Mouse (Mus musculus) thymus, postnatal 4 days (tissue): ENCODE measurements around the gene Zswim7.
"Not testable (repeated sequence)": the region's sequence is repeated elsewhere in the genome, so short reads cannot be mapped to it uniquely, and the experiment has no call there.

Experiments used
- DNase-seq: peaks from one replicate; pipeline ENCODE4 v3.0.0; 2021

Gene Zswim7

GRCm38 (mm10) chr11:62280675-62281600 lies at the start of gene Zswim7, which contains the start of gene Ttc19:
Gene Zswim7, minus strand, starts transcription at chr11:62281375.
Gene Ttc19, plus strand, starts transcription at chr11:62281473.
- peak; percentile 94 for DNase-seq

GRCm38 (mm10) chr11:62323659-62324058 lies 42.5 kb upstream of the Zswim7 start:
- no peak for DNase-seq

- DNase-seq, result no peak
Observed at GRCm38 (mm10) chr11:62320097-62320496, 38.9 kb upstream of the Zswim7 start.

GRCm38 (mm10) chr11:62317746-62318145 lies 36.6 kb upstream of the Zswim7 start:
- DNase-seq, result no peak

- DNase-seq, result no peak
Observed at GRCm38 (mm10) chr11:62314984-62315383, 33.8 kb upstream of the Zswim7 start.

GRCm38 (mm10) chr11:62309296-62309695 lies 28.1 kb upstream of the Zswim7 start:
- no peak for DNase-seq

- DNase-seq, result no peak
Observed at GRCm38 (mm10) chr11:62305866-62306265, 24.7 kb upstream of the Zswim7 start.

- no peak for DNase-seq
Observed at GRCm38 (mm10) chr11:62298883-62299282, 17.7 kb upstream of the Zswim7 start.

- no peak for DNase-seq
Observed at GRCm38 (mm10) chr11:62294121-62294520, 12.9 kb upstream of the Zswim7 start.

GRCm38 (mm10) chr11:62287700-62288099 lies 6.5 kb upstream of the Zswim7 start:
- DNase-seq, result no peak

- no peak for DNase-seq
Observed at GRCm38 (mm10) chr11:62285020-62285419, 3.8 kb upstream of the Zswim7 start.

GRCm38 (mm10) chr11:62284020-62284419 lies 2.8 kb upstream of the Zswim7 start:
- not testable (repeated sequence) for DNase-seq

- DNase-seq, result no peak
Observed at GRCm38 (mm10) chr11:62281601-62281997, 424 bp upstream of the Zswim7 start.

- DNase-seq, result peak; percentile 89
Observed at GRCm38 (mm10) chr11:62278027-62278426, 3.1 kb downstream of the Zswim7 start.

GRCm38 (mm10) chr11:62277086-62277485 lies 4.1 kb downstream of the Zswim7 start:
- no peak for DNase-seq

GRCm38 (mm10) chr11:62270851-62271250 lies 10.3 kb downstream of the Zswim7 start:
- DNase-seq, result no peak

- DNase-seq, result no peak
Observed at GRCm38 (mm10) chr11:62269097-62269496, 12.1 kb downstream of the Zswim7 start.

- DNase-seq, result no peak
Observed at GRCm38 (mm10) chr11:62268381-62268780, 12.8 kb downstream of the Zswim7 start.

- DNase-seq, result no peak
Observed at GRCm38 (mm10) chr11:62266466-62267214, 14.5 kb downstream of the Zswim7 start.

- DNase-seq, result no peak
Observed at GRCm38 (mm10) chr11:62265642-62266041, 15.5 kb downstream of the Zswim7 start.

- no peak for DNase-seq
Observed at GRCm38 (mm10) chr11:62264018-62264417, 17.2 kb downstream of the Zswim7 start.

- DNase-seq, result no peak
Observed at GRCm38 (mm10) chr11:62263599-62263998, 17.6 kb downstream of the Zswim7 start.

- DNase-seq, result no peak
Observed at GRCm38 (mm10) chr11:62259214-62259613, 22.0 kb downstream of the Zswim7 start.

GRCm38 (mm10) chr11:62253380-62253779 lies 27.8 kb downstream of the Zswim7 start:
- no peak for DNase-seq
